ENCODE assay signal across 8 mouse cellular contexts in the genomic region with DNA sequence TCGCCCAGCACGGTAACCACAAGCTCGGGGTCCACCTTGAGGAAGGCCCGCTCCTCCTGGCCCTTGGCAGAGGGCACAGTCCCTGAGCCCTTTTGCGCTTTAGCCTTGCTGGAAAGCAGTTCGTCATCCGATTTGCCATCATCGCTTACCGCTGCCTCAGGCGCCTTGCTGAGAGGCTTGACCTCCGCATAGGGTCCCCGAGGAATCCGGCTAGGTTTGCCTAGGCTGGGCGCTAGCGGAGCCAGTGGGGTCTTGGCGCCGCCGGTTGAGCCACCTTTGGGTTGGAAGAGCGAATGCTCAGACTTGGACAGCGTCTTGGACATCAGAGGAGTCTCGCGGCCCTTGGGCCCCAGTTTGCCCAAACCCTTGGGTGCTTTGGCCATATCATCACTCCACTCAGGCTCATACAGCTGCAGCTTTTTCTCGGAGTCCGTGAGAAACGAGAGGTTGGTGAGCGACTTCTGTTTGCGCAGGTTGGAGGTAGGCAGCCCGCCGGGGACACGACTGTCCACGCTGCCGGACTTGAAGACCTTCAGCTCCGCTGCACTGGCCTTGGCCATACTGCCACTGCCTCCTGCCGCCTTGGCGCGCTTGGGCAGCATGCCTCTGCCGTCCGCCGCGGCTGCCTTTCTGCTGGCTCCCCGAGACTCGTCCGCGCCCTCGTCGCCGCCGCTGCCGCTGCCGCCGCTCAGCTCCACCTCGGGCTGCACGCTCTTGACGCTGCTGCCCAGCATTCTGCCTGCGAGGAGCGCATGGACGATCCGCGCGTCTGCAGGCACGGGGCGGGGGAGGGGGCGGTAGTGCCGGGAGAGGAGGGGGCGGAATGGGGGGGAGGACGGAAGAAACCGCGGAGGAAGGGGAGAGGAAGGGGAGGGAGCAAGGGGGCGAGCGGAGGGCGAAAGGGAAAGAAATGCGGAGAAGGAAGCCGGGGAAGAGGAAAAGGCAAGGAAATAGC. TPM values are rescaled to one million over a fixed set of nuclear protein-coding genes. Genes with fewer than 3 reads are reported as not detected.
DNase-seq lines count a peak whose midpoint lies in the region; ATAC-seq lines count a peak whose summit lies in the region.

No protein-coding gene starts in this region.

- H3K4me3 ChIP-seq in heart, embryonic 12.5 days, result peak overlapping the region; percentile 56
- peak overlapping the region; percentile 48 for H3K4me3 ChIP-seq in liver, embryonic 13.5 days (replicated peaks)

- peak; percentile 20 for DNase-seq in gastrocnemius, adult 18-20 months (ENCODE audit: low spot score)
- DNase-seq in gastrocnemius, adult 8-10 months (ENCODE audit: low spot score in 2 of 2), result no peak
- DNase-seq in embryo, embryonic 11 days, result peak; percentile 82
- peak; percentile 71 for DNase-seq in kidney, postnatal 10 days
- no peak for DNase-seq in liver, embryonic 13.5 days
- peak; percentile 22 for DNase-seq in naive thymus-derived CD4-positive, alpha-beta T cell, adult 2 months (ENCODE audit: low read depth)
- DNase-seq in thymus, postnatal 4 days, result peak; percentile 60

- peaks cover 8% of the 10 kb centered on the region; the same call in 1 of the 2 replicates for H3K36me3 ChIP-seq in heart, embryonic 12.5 days
- H3K36me3 ChIP-seq in liver, embryonic 13.5 days, result no peaks in the 10 kb centered on the region

- H3K9ac ChIP-seq in heart, embryonic 12.5 days, result peak overlapping the region; percentile 79
- H3K9ac ChIP-seq in liver, embryonic 13.5 days, result peak overlapping the region; percentile 29; the same call in 1 of the 2 replicates

- H3K27me3 ChIP-seq in heart, embryonic 12.5 days (replicated peaks), result no peaks in the 10 kb centered on the region
- peaks cover 43% of the 10 kb centered on the region for H3K27me3 ChIP-seq in liver, embryonic 13.5 days

- WGBS in heart, embryonic 12.5 days, result 4% methylated on average over 71 of the region's 73 CpGs
- WGBS in liver, embryonic 13.5 days (ENCODE audit: insufficient replicate concordance), result 10% methylated on average over 70 of the region's 73 CpGs

- H3K4me2 ChIP-seq in heart, embryonic 12.5 days, result peak overlapping the region; percentile 88
- H3K4me2 ChIP-seq in liver, embryonic 13.5 days, result peak overlapping the region; percentile 68

- peak; percentile 29 for ATAC-seq in heart, embryonic 12.5 days (ENCODE audit: insufficient number of reproducible peaks, low FRiP score)
- no peak for ATAC-seq in liver, embryonic 13.5 days (ENCODE audit: low read depth)

- H3K27ac ChIP-seq in heart, embryonic 12.5 days (ENCODE audit: poor library complexity, severe bottlenecking), result peak overlapping the region; percentile 87
- H3K27ac ChIP-seq in liver, embryonic 13.5 days, result no peak overlapping the region

- no peaks in the 10 kb centered on the region for H3K9me3 ChIP-seq in heart, embryonic 12.5 days (replicated peaks)
- no peaks in the 10 kb centered on the region for H3K9me3 ChIP-seq in liver, embryonic 13.5 days (replicated peaks)

- H3K4me1 ChIP-seq in heart, embryonic 12.5 days (replicated peaks), result peaks cover 90% of the 10 kb centered on the region
- peaks cover 18% of the 10 kb centered on the region; the same call in 1 of the 2 replicates for H3K4me1 ChIP-seq in liver, embryonic 13.5 days (replicated peaks)

RNA-seq across cellular contexts. Expression of gene Nav1, which starts 22.2 kb away (rescaled TPM):
- total RNA-seq in gastrocnemius, adult 18-20 months (2021), result 10 to 100 TPM in 1 of 2 experiments, 1 to 10 TPM in 1; 8.4 to 11.4 TPM
- total RNA-seq in gastrocnemius, adult 8-10 months (2022), result 1 to 10 TPM; 4.3 to 8.4 (median 6.8) TPM
- polyA plus RNA-seq in heart, embryonic 12.5 days (2016; fragmentation: Nextera tagmentation; extraction: Ambion mirVana), result 38.9 and 45.1 TPM in 2 replicates
- 1.1 and 1.8 TPM in 2 replicates for polyA plus RNA-seq in liver, embryonic 13.5 days (2015; fragmentation: Nextera tagmentation; extraction: Ambion mirVana)

Comparison
In these comparisons a context has a peak if more than half of its experiments do, and no peak if none do; other contexts are left out.
1. DNase-seq: peak in gastrocnemius, adult 18-20 months (single experiment), embryo, embryonic 11 days (single experiment), kidney, postnatal 10 days (single experiment), naive thymus-derived CD4-positive, alpha-beta T cell, adult 2 months (single experiment) and thymus, postnatal 4 days (single experiment); none in gastrocnemius, adult 8-10 months (0 of 2) and liver, embryonic 13.5 days (single experiment).